ENCODE assay signal across 10 mouse cellular contexts in genomic region chr3:108880544-108881507, GRCm38 (mm10). TPM values are rescaled to one million over a fixed set of nuclear protein-coding genes. Genes with fewer than 3 reads are reported as not detected.
DNase-seq lines count a peak whose midpoint lies in the region; ATAC-seq and TF ChIP-seq lines count a peak whose summit lies in the region.
"Had no signal": no experiment of that assay in that cellular context is flagged by ENCODE, and none has a peak within 500 bp of the region (broad histone marks: within the 10 kb centered on the region; RNA-seq: fewer than 3 reads in every experiment).

No protein-coding gene starts in this region.

- no peak for TF ChIP-seq RAD21 in CH12.LX (IDR thresholded peaks at IDR 0.05; ENCODE audit: low read depth, low read length)

- no peaks in the 10 kb centered on the region for H3K27me3 ChIP-seq in heart, adult 2 months (ENCODE audit: control insufficient read depth, insufficient read depth, low read length)
- H3K27me3 ChIP-seq in CH12.LX (replicated peaks) = no peaks in the 10 kb centered on the region
- no peaks in the 10 kb centered on the region for H3K27me3 ChIP-seq in embryonic facial prominence, embryonic 15.5 days
- no peaks in the 10 kb centered on the region for H3K27me3 ChIP-seq in forebrain, embryonic 15.5 days

- no peak for TF ChIP-seq EP300 in heart, adult 2 months (IDR thresholded peaks at IDR 0.05; ENCODE audit: insufficient read depth, low read depth, low read length)
- TF ChIP-seq EP300 in CH12.LX (IDR thresholded peaks at IDR 0.05; ENCODE audit: low read length) = no peak

- 50% methylated on average over 28 of the region's 28 CpGs for WGBS in heart, adult 2 months
- WGBS in embryonic facial prominence, embryonic 15.5 days = 55% methylated on average over 28 of the region's 28 CpGs
- WGBS in forebrain, embryonic 15.5 days = 82% methylated on average over 28 of the region's 28 CpGs

- H3K9ac ChIP-seq in heart, adult 2 months (ENCODE audit: low read depth, low read length) = no peak overlapping the region
- H3K9ac ChIP-seq in CH12.LX (ENCODE audit: insufficient read depth, low read depth) = peak overlapping the region; percentile 17
- no peak overlapping the region for H3K9ac ChIP-seq in embryonic facial prominence, embryonic 15.5 days
- no peak overlapping the region for H3K9ac ChIP-seq in forebrain, embryonic 15.5 days (replicated peaks)

- peaks cover 4% of the 10 kb centered on the region for H3K4me1 ChIP-seq in heart, adult 2 months (ENCODE audit: control insufficient read depth, insufficient read depth, low read length)
- H3K4me1 ChIP-seq in CH12.LX (ENCODE audit: control insufficient read depth in 1 of 2, insufficient read depth in 2 of 2) = peaks cover 23 to 67% of the 10 kb centered on the region in 2 experiments
- peaks cover 19% of the 10 kb centered on the region for H3K4me1 ChIP-seq in embryonic facial prominence, embryonic 15.5 days
- peaks cover 15% of the 10 kb centered on the region for H3K4me1 ChIP-seq in forebrain, embryonic 15.5 days

- DNase-seq in heart, adult 11 months = peak; percentile 80
- no peak for DNase-seq in heart, adult 2 months
- peak; percentile 66 for DNase-seq in CH12.LX (ENCODE audit: extremely low read depth)
- DNase-seq in left cerebral cortex, postnatal 14 days (ENCODE audit: low spot score in 2 of 2) = peak; percentile 43 to 60
- DNase-seq in mesoderm, embryonic 11.5 days (ENCODE audit: low read depth, low spot score) = peak; percentile 69
- DNase-seq in thymus, postnatal 25 days = peak; percentile 65

- no peaks in the 10 kb centered on the region for H3K79me2 ChIP-seq in heart, adult 2 months (replicated peaks; ENCODE audit: control insufficient read depth, insufficient read depth, low read length)
- no peaks in the 10 kb centered on the region for H3K79me2 ChIP-seq in CH12.LX (replicated peaks; ENCODE audit: control insufficient read depth, extremely low read depth, insufficient read depth, poor library complexity, severe bottlenecking)

- in situ Hi-C loops in CH12.LX (cut with MboI; ENCODE audit: low pct_ligation_motif_present, low pct_unique_long_range_greater_than_20kb, low sequenced_read_pairs) = no loop called here

- H3K4me3 ChIP-seq in heart, adult 2 months = no peak overlapping the region
- H3K4me3 ChIP-seq in CH12.LX (replicated peaks in 1 of 3; ENCODE audit: low read depth in 2 of 3, low read length in 2 of 3, poor library complexity in 1 of 3) = peak overlapping the region; percentile 7 to 49 (median 26)
- H3K4me3 ChIP-seq in embryonic facial prominence, embryonic 15.5 days (replicated peaks) = no peak overlapping the region
- no peak overlapping the region for H3K4me3 ChIP-seq in forebrain, embryonic 15.5 days

- ATAC-seq in embryonic facial prominence, embryonic 15.5 days (ENCODE audit: insufficient number of reproducible peaks, low FRiP score, low TSS enrichment, low read depth) = peak; percentile 73; the same call in 1 of the 2 replicates
- no peak for ATAC-seq in forebrain, embryonic 15.5 days (replicated peaks)

- intact Hi-C loops in heart, adult 2 months (cut with DNase I) = no loop called here
- intact Hi-C loops in left cerebral cortex, postnatal 14 days (cut with DNase I) = no loop called here

- peak overlapping the region; percentile 74 for H3K4me2 ChIP-seq in CH12.LX (ENCODE audit: insufficient read depth, low read depth, poor library complexity, severe bottlenecking)
- no peak overlapping the region for H3K4me2 ChIP-seq in embryonic facial prominence, embryonic 15.5 days (replicated peaks)
- H3K4me2 ChIP-seq in forebrain, embryonic 15.5 days (replicated peaks) = no peak overlapping the region

- H3K36me3 ChIP-seq in heart, adult 2 months (ENCODE audit: control insufficient read depth, insufficient read depth, low read length) = no peaks in the 10 kb centered on the region
- H3K36me3 ChIP-seq in CH12.LX (replicated peaks in 1 of 2; ENCODE audit: control insufficient read depth in 1 of 2, insufficient read depth in 1 of 2, low read length in 1 of 2) = no peaks in the 10 kb centered on the region
- H3K36me3 ChIP-seq in embryonic facial prominence, embryonic 15.5 days = no peaks in the 10 kb centered on the region
- H3K36me3 ChIP-seq in forebrain, embryonic 15.5 days = no peaks in the 10 kb centered on the region
- H3K36me3 ChIP-seq: G1E had no signal

- dilution Hi-C loops in CH12.LX (cut with MboI; ENCODE audit: extremely low pct_ligation_motif_present, extremely low pct_unique_long_range_greater_than_20kb, low sequenced_read_pairs) = no loop called here

- H3K27ac ChIP-seq in heart, adult 2 months = no peak overlapping the region
- peak overlapping the region; percentile 45 for H3K27ac ChIP-seq in CH12.LX (ENCODE audit: insufficient read depth, low read depth)
- peak overlapping the region; percentile 59 for H3K27ac ChIP-seq in embryonic facial prominence, embryonic 15.5 days (replicated peaks)
- H3K27ac ChIP-seq in forebrain, embryonic 15.5 days (replicated peaks) = no peak overlapping the region

- no peak for TF ChIP-seq CTCF in heart, adult 2 months (IDR thresholded peaks at IDR 0.05)
- TF ChIP-seq CTCF in CH12.LX (conservative IDR thresholded peaks at IDR 0.05 in 1 of 2, IDR thresholded peaks at IDR 0.05 in 1 of 2; ENCODE audit: low read depth in 2 of 2, low read length in 2 of 2) = no peak

- no peak for TF ChIP-seq POLR2A in heart, adult 2 months (IDR thresholded peaks at IDR 0.05; ENCODE audit: insufficient read depth, low read depth, low read length)
- TF ChIP-seq POLR2A in CH12.LX (IDR thresholded peaks at IDR 0.05; ENCODE audit: low read depth, low read length) = no peak

- H3K9me3 ChIP-seq in CH12.LX (replicated peaks; ENCODE audit: low read length) = no peaks in the 10 kb centered on the region
- no peaks in the 10 kb centered on the region for H3K9me3 ChIP-seq in embryonic facial prominence, embryonic 15.5 days (replicated peaks)
- no peaks in the 10 kb centered on the region for H3K9me3 ChIP-seq in forebrain, embryonic 15.5 days
- H3K9me3 ChIP-seq: G1E had no signal

TF ChIP-seq in CH12.LX, 34 proteins besides CTCF, POLR2A, EP300 and RAD21 (continues in another document):
- TF ChIP-seq ELF1 (IDR thresholded peaks at IDR 0.05; ENCODE audit: low read depth, low read length) (peak; percentile 62; the same call in 1 of the 2 replicates), IRF4 (IDR thresholded peaks at IDR 0.05; ENCODE audit: low read depth, low read length) (0 out of 2 replicates have a peak, but pooled peaks have one; percentile 37), E2F4 (IDR thresholded peaks at IDR 0.05; ENCODE audit: insufficient replicate concordance, low read depth, low read length) (no peak), ZNF384 (IDR thresholded peaks at IDR 0.05; ENCODE audit: low read depth, low read length) (no peak), MEF2A (IDR thresholded peaks at IDR 0.05; ENCODE audit: borderline replicate concordance, low read depth, low read length) (peak; percentile 62; the same call in 1 of the 2 replicates), HCFC1 (IDR thresholded peaks at IDR 0.05; ENCODE audit: low read depth, low read length) (0 out of 2 replicates have a peak, but pooled peaks have one; percentile 15)

RNA-seq across cellular contexts. Expression of gene Fndc7, which starts 9.0 kb away (rescaled TPM):
- under 1 TPM; 0.08 to 0.16 TPM for total RNA-seq in heart, adult 2 months (2021)
- 0.27 and 0.47 TPM in 2 replicates for polyA plus RNA-seq in heart, adult 2 months (2012; rRNA removed)
- total RNA-seq in CH12.LX (2012; rRNA removed) = 0.42 and 0.81 TPM in 2 replicates
- 1.1 TPM in 2 replicates for total RNA-seq in CH12.LX (2014; rRNA removed)
- 0.57 and 0.61 TPM in 2 replicates for polyA plus RNA-seq in CH12.LX (2012; ENCODE audit: insufficient read length, low read depth)
- polyA plus RNA-seq in embryonic facial prominence, embryonic 15.5 days (2015; fragmentation: Nextera tagmentation; extraction: Ambion mirVana) = 0.70 and 0.94 TPM in 2 replicates
- under 1 TPM in 1 of 2 experiments, not detected in 1; 0.11 TPM for total RNA-seq in left cerebral cortex, postnatal 14 days (2021)
- not detected in 2 replicates for polyA plus RNA-seq in forebrain, embryonic 15.5 days (2015; fragmentation: Nextera tagmentation; extraction: Ambion mirVana)
- polyA plus RNA-seq: G1E had no signal

RNA-seq across cellular contexts. Expression of gene Prpf38b, which starts 30.7 kb away (rescaled TPM):
- 10 to 100 TPM; 17.3 to 21.1 TPM for total RNA-seq in heart, adult 2 months (2021)
- polyA plus RNA-seq in heart, adult 2 months (2012; rRNA removed) = 13.6 and 17.8 TPM in 2 replicates
- 42.6 and 47.4 TPM in 2 replicates for total RNA-seq in CH12.LX (2012; rRNA removed)
- 42.9 and 55.9 TPM in 2 replicates for total RNA-seq in CH12.LX (2014; rRNA removed)
- polyA plus RNA-seq in CH12.LX (2012; ENCODE audit: insufficient read length, low read depth) = 177 and 193 TPM in 2 replicates
- 78.5 and 85.1 TPM in 2 replicates for polyA plus RNA-seq in embryonic facial prominence, embryonic 15.5 days (2015; fragmentation: Nextera tagmentation; extraction: Ambion mirVana)
- 10 to 100 TPM; 42.2 to 42.8 TPM for total RNA-seq in left cerebral cortex, postnatal 14 days (2021)
- polyA plus RNA-seq in forebrain, embryonic 15.5 days (2015; fragmentation: Nextera tagmentation; extraction: Ambion mirVana) = 60.7 and 66.9 TPM in 2 replicates

RNA-seq across cellular contexts. Expression of gene Stxbp3, which starts 40.5 kb away (rescaled TPM):
- 10 to 100 TPM; 25.7 to 27.3 TPM for total RNA-seq in heart, adult 2 months (2021)
- polyA plus RNA-seq in heart, adult 2 months (2012; rRNA removed) = 7.0 and 11.8 TPM in 2 replicates
- total RNA-seq in CH12.LX (2012; rRNA removed) (14.5 and 21.5 TPM in 2 replicates), CH12.LX (2014; rRNA removed) (14.4 and 16.7 TPM in 2 replicates)
- polyA plus RNA-seq in CH12.LX (2012; ENCODE audit: insufficient read length, low read depth) = 12.1 and 16.7 TPM in 2 replicates
- 42.1 and 44.0 TPM in 2 replicates for polyA plus RNA-seq in embryonic facial prominence, embryonic 15.5 days (2015; fragmentation: Nextera tagmentation; extraction: Ambion mirVana)
- total RNA-seq in left cerebral cortex, postnatal 14 days (2021) = 10 to 100 TPM; 16.7 to 17.5 TPM
- 13.3 and 14.7 TPM in 2 replicates for polyA plus RNA-seq in forebrain, embryonic 15.5 days (2015; fragmentation: Nextera tagmentation; extraction: Ambion mirVana)

RNA-seq across cellular contexts. Expression of gene Henmt1, which starts 58.8 kb away (rescaled TPM):
- not detected for total RNA-seq in heart, adult 2 months (2021)
- polyA plus RNA-seq in heart, adult 2 months (2012; rRNA removed) = not detected in 2 replicates
- not detected in 2 replicates for total RNA-seq in CH12.LX (2012; rRNA removed)
- total RNA-seq in CH12.LX (2014; rRNA removed) = not detected in 2 replicates
- 0.45 TPM in 1 of 2 replicates, not detected in the other for polyA plus RNA-seq in CH12.LX (2012; ENCODE audit: insufficient read length, low read depth)
- 0.77 and 0.80 TPM in 2 replicates for polyA plus RNA-seq in embryonic facial prominence, embryonic 15.5 days (2015; fragmentation: Nextera tagmentation; extraction: Ambion mirVana)
- total RNA-seq in left cerebral cortex, postnatal 14 days (2021) = 1 to 10 TPM; 2.5 to 3.8 TPM
- 1.2 and 1.6 TPM in 2 replicates for polyA plus RNA-seq in forebrain, embryonic 15.5 days (2015; fragmentation: Nextera tagmentation; extraction: Ambion mirVana)
- total RNA-seq: heart, postnatal 36 days had no signal
- polyA plus RNA-seq: G1E had no signal

RNA-seq across cellular contexts. Expression of gene Gm9857, which starts 59.4 kb away (rescaled TPM):
- not detected for total RNA-seq in heart, adult 2 months (2021)
- not detected in 2 replicates for polyA plus RNA-seq in heart, adult 2 months (2012; rRNA removed)
- total RNA-seq in CH12.LX (2012; rRNA removed) (not detected in 2 replicates), CH12.LX (2014; rRNA removed) (not detected in 2 replicates)
- polyA plus RNA-seq in CH12.LX (2012; ENCODE audit: insufficient read length, low read depth) = not detected in 2 replicates
- polyA plus RNA-seq in embryonic facial prominence, embryonic 15.5 days (2015; fragmentation: Nextera tagmentation; extraction: Ambion mirVana) = 0.67 and 0.80 TPM in 2 replicates
- total RNA-seq in left cerebral cortex, postnatal 14 days (2021) = not detected
- 0.75 and 0.78 TPM in 2 replicates for polyA plus RNA-seq in forebrain, embryonic 15.5 days (2015; fragmentation: Nextera tagmentation; extraction: Ambion mirVana)
- total RNA-seq: G1E; heart, postnatal 36 days had no signal
- polyA plus RNA-seq: G1E had no signal

Comparison
In these comparisons a context has a peak if more than half of its experiments do, and no peak if none do; other contexts are left out.
1. DNase-seq: peak in heart, adult 11 months (single experiment), CH12.LX (single experiment), left cerebral cortex, postnatal 14 days (2 of 2), mesoderm, embryonic 11.5 days (single experiment) and thymus, postnatal 25 days (single experiment); none in heart, adult 2 months (0 of 2).
2. H3K27ac ChIP-seq: peak in CH12.LX (single experiment) and embryonic facial prominence, embryonic 15.5 days (single experiment); none in heart, adult 2 months (single experiment) and forebrain, embryonic 15.5 days (single experiment).
3. H3K4me3 ChIP-seq: peak in CH12.LX (3 of 3); none in heart, adult 2 months (single experiment), embryonic facial prominence, embryonic 15.5 days (single experiment) and forebrain, embryonic 15.5 days (single experiment).